Mouse (Mus musculus): ENCODE results near the gene Sele. TPM values are rescaled to one million over a fixed set of nuclear protein-coding genes. Genes with fewer than 3 reads are reported as not detected.

The Sele gene
- polyA plus RNA-seq, 1 experiment from 2014 or later, result not detected

DNA sequence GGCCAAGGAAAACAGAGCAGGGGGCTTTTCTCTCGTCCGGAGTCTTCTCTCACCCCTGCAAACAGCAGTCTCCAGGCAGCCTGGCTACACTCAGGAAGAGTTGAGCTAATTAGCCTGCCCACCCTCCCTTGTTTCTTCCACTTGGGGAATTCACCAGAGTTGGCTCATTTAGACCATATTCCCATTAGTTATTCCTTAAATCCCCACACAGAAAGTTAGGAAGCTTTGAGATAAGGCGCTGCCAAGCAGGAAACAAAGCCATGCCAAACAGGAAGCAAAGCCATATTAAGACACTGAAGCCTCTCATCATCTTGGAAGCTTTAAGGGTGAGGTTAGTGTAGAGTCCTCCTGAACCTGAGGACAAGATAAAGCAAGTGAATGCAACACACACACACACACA lies 4.5 kb upstream of the Sele start:
- Histone ChIP-seq H3K9ac (no peak overlapping the region), H3K4me3 (no peak overlapping the region), H3K4me1 (no peaks in the 10 kb centered on the region), H3K27ac (no peak overlapping the region), H3K36me3 (replicated peaks) (no peaks in the 10 kb centered on the region), H3K4me2 (no peak overlapping the region), H3K9me3 (no peaks in the 10 kb centered on the region), H3K27me3 (replicated peaks) (no peaks in the 10 kb centered on the region)
- WGBS, result 63% methylated on average over 3 of the region's 3 CpGs
- ATAC-seq (replicated peaks), result no peak

DNA sequence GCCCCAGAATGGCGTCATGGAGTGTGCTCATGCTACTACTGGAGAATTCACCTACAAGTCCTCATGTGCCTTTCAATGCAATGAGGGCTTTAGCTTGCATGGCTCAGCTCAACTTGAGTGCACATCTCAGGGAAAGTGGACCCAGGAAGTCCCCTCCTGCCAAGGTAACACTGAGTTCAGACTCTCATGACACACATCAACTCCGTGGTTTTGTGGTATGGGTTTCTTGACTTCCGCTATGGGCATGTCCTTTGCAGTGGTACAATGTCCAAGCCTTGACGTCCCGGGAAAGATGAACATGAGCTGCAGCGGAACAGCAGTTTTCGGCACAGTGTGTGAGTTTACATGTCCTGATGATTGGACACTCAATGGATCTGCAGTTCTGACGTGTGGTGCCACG lies 5.5 kb downstream of the Sele start:
- Histone ChIP-seq H3K4me1 (no peaks in the 10 kb centered on the region), H3K27ac (no peak overlapping the region), H3K27me3 (replicated peaks) (no peaks in the 10 kb centered on the region), H3K4me3 (no peak overlapping the region), H3K36me3 (replicated peaks) (no peaks in the 10 kb centered on the region), H3K9me3 (no peaks in the 10 kb centered on the region), H3K4me2 (no peak overlapping the region), H3K9ac (no peak overlapping the region)
- ATAC-seq (replicated peaks), result no peak
- WGBS, result 93% methylated on average over 9 of the region's 9 CpGs

DNA sequence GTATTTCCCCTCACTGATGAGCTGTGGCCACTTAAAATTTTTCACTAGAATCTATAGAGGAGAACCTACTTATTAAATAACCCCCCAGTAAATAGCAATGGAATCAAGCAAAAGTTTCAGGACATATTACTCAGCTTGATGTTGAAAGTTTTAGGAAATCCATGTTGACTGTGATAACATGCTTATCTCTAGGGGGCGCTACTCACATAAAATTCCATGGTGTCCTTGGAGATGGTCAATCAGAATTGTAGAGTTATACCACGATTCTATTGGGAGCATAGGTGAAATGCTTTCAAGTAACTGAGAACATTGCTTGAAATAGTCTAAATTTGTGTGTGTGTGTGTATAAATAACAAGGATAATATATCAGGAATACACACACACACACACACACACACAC lies 6.8 kb downstream of the Sele start:
- H3K4me2 ChIP-seq, result no peak overlapping the region
- H3K9me3 ChIP-seq, result no peaks in the 10 kb centered on the region
- no peaks in the 10 kb centered on the region for H3K4me1 ChIP-seq
- no peaks in the 10 kb centered on the region for H3K36me3 ChIP-seq (replicated peaks)
- H3K27ac ChIP-seq, result no peak overlapping the region
- no peaks in the 10 kb centered on the region for H3K27me3 ChIP-seq (replicated peaks)
- no peak for ATAC-seq (replicated peaks)
- WGBS, result 48% methylated on average over 2 of the region's 2 CpGs
- H3K4me3 ChIP-seq, result no peak overlapping the region
- no peak overlapping the region for H3K9ac ChIP-seq

DNA sequence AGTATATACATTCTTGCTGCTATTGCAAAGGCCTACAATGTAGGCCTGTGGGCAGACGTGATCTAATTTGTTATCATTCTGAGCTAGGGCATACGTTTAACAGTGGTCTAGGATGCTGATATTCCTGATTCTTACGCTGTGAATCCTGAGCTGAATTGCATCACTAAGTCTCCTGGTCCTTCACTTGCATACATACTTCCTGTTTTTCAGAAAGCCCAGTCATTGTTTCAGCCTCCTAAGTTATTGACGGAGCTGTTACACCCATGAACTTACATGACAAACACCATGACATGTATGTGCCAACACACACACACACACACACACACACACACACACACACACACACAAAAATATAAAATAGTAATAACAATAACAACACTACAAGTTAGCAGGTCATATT lies 12.0 kb downstream of the Sele start:
- Histone ChIP-seq H3K4me1 (no peaks in the 10 kb centered on the region), H3K9ac (no peak overlapping the region)
- no peak for ATAC-seq (replicated peaks)

DNA sequence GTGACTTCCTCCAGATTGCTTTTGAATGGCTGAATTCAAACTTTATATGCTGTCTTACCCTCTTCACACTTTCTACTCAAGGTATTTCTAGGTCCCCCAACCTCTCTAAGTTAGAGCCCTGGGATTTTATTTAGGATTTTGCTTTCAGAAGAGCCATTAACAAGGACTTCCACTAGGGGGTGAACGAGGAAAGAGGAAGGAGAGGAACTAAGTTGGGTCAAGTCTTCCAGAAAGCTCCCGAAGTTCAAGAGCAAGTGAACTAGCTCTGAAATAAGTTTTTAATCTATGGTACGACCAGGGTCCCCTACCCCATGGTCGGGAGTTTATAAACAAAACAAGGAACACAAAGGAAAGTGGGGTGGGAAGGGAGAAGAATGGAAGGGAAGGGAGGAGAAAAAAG lies 13.2 kb downstream of the Sele start:
- no peak for ATAC-seq (replicated peaks)
- 48% methylated on average over 4 of the region's 4 CpGs for WGBS
- Histone ChIP-seq H3K4me3 (no peak overlapping the region), H3K4me2 (no peak overlapping the region), H3K9me3 (no peaks in the 10 kb centered on the region), H3K36me3 (replicated peaks) (no peaks in the 10 kb centered on the region), H3K4me1 (no peaks in the 10 kb centered on the region), H3K9ac (no peak overlapping the region), H3K27me3 (replicated peaks) (no peaks in the 10 kb centered on the region), H3K27ac (no peak overlapping the region)

More for the DNA sequence above, 12.0 kb downstream of the Sele start:
- no peak overlapping the region for H3K4me3 ChIP-seq
- WGBS, result 93% methylated on average over 4 of the region's 4 CpGs
- no peak overlapping the region for H3K4me2 ChIP-seq
- no peaks in the 10 kb centered on the region for H3K9me3 ChIP-seq
- no peaks in the 10 kb centered on the region for H3K36me3 ChIP-seq (replicated peaks)
- H3K27ac ChIP-seq, result no peak overlapping the region
- no peaks in the 10 kb centered on the region for H3K27me3 ChIP-seq (replicated peaks)

DNA sequence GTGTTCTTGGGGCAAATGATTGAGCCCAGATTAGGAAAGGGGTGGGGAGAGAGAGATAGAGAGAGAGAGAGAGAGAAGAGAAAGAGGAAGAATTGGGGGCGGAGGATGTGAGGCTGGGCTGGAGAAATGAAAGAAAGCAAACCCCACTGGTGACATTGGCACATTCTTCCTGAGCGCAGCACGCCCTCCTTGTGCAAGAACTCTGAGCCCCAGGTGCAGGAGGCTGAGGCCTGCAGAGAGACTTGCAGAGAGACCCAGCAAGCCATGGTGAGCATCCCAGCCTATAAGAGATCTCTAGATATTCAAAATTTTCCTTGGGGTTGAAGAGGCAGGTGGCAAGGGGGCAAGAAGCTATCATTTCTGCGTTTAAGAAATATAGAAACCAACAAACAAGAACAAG lies 13.9 kb downstream of the Sele start, which contains the start of gene Sell:
Gene Sell (plus strand): TSS at position 58 of the 400 bp plus-strand sequence.
- no peak for ATAC-seq (replicated peaks)
- WGBS, result 75% methylated on average over 4 of the region's 4 CpGs
- no peaks in the 10 kb centered on the region for H3K36me3 ChIP-seq (replicated peaks)

DNA sequence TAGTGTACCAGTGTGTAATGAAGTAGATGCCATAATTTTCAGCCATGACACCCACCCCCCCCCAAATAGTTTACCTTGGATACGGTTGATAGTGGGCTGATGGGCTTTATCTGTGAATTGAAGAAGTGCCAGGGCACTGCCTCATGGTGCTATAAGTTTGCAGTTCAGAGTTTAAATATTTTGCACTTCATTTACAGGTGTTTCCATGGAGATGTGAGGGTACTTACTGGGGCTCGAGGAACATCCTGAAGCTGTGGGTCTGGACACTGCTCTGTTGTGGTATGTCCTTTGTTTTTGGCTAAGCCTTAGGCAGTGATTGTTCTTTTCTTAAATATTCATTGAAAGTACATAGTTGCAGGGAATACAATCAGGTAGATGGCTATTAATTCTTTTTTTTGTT lies 14.8 kb downstream of the Sele start:
- Histone ChIP-seq H3K4me3 (no peak overlapping the region), H3K9ac (no peak overlapping the region), H3K27ac (no peak overlapping the region), H3K4me1 (no peaks in the 10 kb centered on the region), H3K4me2 (no peak overlapping the region), H3K36me3 (replicated peaks) (no peaks in the 10 kb centered on the region), H3K27me3 (replicated peaks) (no peaks in the 10 kb centered on the region), H3K9me3 (no peaks in the 10 kb centered on the region)
- ATAC-seq (replicated peaks), result no peak
- WGBS, result 42% methylated on average over 2 of the region's 2 CpGs

More for the DNA sequence above, 13.9 kb downstream of the Sele start, which contains the start of gene Sell:
- Histone ChIP-seq H3K4me1 (no peaks in the 10 kb centered on the region), H3K9ac (no peak within 1 kb of the TSS), H3K27ac (no peak within 1 kb of the TSS), H3K4me3 (no peak within 1 kb of the TSS), H3K4me2 (no peak within 1 kb of the TSS), H3K9me3 (no peaks in the 10 kb centered on the region), H3K27me3 (replicated peaks) (no peaks in the 10 kb centered on the region)

DNA sequence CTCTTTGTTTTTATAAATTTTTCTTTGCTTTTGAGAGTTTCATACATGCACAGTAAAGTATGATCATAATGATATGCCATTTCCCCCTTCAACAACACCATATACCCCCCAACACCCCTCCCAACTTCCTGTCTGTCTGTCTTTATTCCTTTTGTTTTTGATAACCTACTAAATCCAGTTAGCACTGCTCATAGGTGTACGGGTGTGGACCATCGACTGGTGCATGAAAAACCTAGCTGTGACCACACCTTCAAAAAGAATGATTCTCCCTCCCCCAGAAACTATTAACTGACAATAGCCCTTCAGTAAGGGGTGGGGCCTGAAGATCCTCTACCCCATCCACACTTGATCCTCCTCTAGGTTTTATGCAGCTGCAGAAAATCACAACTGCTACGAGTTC lies 15.7 kb downstream of the Sele start:
- Histone ChIP-seq H3K27ac (no peak overlapping the region), H3K36me3 (replicated peaks) (no peaks in the 10 kb centered on the region), H3K9ac (no peak overlapping the region), H3K4me1 (no peaks in the 10 kb centered on the region), H3K4me3 (no peak overlapping the region), H3K4me2 (no peak overlapping the region), H3K27me3 (replicated peaks) (no peaks in the 10 kb centered on the region), H3K9me3 (no peaks in the 10 kb centered on the region)
- no peak for ATAC-seq (replicated peaks)
- WGBS, result 74% methylated on average over 3 of the region's 3 CpGs

DNA sequence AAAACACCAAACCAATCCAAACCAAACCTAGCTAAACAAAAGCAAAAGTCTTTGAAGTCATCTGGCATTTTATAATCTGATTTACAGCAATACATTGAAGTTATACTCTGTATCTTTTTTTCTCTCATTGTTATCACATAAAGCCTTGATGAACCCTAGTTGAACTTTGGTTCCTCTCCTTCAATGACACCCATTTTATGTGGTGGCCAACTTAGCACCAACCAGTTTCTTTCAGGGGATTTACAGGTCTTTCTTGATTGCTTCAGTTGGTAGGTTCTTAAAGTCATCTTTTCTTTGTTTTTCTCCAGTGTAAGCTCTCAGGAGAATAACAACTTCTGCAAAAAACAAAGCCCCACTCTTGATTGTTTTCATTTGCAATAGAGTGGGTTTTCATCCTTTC lies 21.2 kb downstream of the Sele start:
- Histone ChIP-seq H3K4me3 (no peak overlapping the region), H3K4me2 (no peak overlapping the region), H3K27me3 (replicated peaks) (no peaks in the 10 kb centered on the region), H3K27ac (no peak overlapping the region), H3K9ac (no peak overlapping the region), H3K9me3 (no peaks in the 10 kb centered on the region), H3K4me1 (no peaks in the 10 kb centered on the region), H3K36me3 (replicated peaks) (no peaks in the 10 kb centered on the region)
- no peak for ATAC-seq (replicated peaks)

DNA sequence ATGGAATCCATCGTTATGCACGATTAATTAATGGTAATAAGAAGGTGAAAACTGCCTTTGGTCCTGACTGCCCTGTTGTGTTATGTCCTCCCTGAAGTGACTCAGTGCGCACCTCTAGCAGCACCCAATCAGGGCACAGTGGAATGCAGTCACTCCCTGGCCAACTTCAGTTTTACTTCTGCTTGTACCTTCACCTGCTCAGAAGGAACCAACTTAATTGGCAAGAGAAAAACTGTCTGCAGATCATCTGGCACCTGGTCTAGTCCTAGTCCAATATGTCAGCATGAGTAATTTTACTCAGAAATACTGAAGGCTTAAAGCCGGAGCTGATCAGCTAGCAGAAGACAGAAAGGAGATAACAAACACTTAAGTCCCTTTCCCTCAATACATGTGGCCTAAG lies 22.4 kb downstream of the Sele start:
- Histone ChIP-seq H3K4me3 (no peak overlapping the region), H3K4me1 (no peaks in the 10 kb centered on the region), H3K27ac (no peak overlapping the region), H3K27me3 (replicated peaks) (no peaks in the 10 kb centered on the region), H3K36me3 (replicated peaks) (no peaks in the 10 kb centered on the region), H3K9me3 (no peaks in the 10 kb centered on the region), H3K4me2 (no peak overlapping the region), H3K9ac (no peak overlapping the region)
- no peak for ATAC-seq (replicated peaks)
- WGBS, result 93% methylated on average over 4 of the region's 4 CpGs

DNA sequence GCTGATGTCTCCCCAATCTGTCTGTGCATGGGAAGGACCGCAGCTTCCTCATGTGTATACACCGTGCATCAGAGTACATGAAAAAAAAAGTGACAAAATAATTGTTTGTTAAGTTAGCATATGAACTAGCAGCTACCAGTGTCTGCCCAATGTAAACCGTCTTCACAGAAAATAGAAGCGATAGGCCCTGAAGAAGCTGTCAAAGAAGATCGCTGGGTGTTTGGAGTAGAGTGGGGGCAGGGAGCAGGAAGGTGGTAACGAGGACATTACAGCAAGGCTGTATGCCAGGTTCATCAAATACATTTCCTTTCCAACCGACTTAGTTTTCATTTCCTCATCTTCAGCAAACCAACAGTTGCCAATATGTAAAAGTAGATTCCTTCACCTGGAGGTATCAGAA lies 23.1 kb downstream of the Sele start:
- no peaks in the 10 kb centered on the region for H3K27me3 ChIP-seq (replicated peaks)
- no peaks in the 10 kb centered on the region for H3K36me3 ChIP-seq (replicated peaks)
- no peak overlapping the region for H3K9ac ChIP-seq
- ATAC-seq (replicated peaks), result no peak
- 87% methylated on average over 7 of the region's 7 CpGs for WGBS
- no peaks in the 10 kb centered on the region for H3K4me1 ChIP-seq
- H3K9me3 ChIP-seq, result no peaks in the 10 kb centered on the region
- no peak overlapping the region for H3K4me2 ChIP-seq
- H3K4me3 ChIP-seq, result no peak overlapping the region
- H3K27ac ChIP-seq, result no peak overlapping the region

DNA sequence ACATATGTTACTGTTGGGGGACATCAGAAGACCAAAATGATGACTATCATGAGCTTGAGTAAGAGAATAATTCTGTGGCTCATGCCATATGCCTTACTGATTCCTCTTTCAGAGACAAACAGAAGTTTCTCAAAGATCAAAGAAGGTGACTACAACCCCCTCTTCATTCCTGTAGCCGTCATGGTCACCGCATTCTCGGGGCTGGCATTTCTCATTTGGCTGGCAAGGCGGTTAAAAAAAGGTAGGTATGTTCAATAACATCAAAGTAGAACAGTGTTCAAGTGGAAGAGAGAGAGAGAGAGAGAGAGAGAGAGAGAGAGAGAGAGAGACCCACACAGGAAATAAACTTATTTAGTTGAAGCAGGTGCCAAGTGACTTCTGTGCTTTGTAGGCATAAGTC lies 24.0 kb downstream of the Sele start:
- H3K36me3 ChIP-seq (replicated peaks), result no peaks in the 10 kb centered on the region
- H3K9ac ChIP-seq, result no peak overlapping the region
- no peak overlapping the region for H3K27ac ChIP-seq
- 94% methylated on average over 4 of the region's 4 CpGs for WGBS
- H3K4me3 ChIP-seq, result no peak overlapping the region
- H3K4me2 ChIP-seq, result no peak overlapping the region
- H3K4me1 ChIP-seq, result no peaks in the 10 kb centered on the region
- no peaks in the 10 kb centered on the region for H3K9me3 ChIP-seq
- H3K27me3 ChIP-seq (replicated peaks), result no peaks in the 10 kb centered on the region
- ATAC-seq (replicated peaks), result no peak

DNA sequence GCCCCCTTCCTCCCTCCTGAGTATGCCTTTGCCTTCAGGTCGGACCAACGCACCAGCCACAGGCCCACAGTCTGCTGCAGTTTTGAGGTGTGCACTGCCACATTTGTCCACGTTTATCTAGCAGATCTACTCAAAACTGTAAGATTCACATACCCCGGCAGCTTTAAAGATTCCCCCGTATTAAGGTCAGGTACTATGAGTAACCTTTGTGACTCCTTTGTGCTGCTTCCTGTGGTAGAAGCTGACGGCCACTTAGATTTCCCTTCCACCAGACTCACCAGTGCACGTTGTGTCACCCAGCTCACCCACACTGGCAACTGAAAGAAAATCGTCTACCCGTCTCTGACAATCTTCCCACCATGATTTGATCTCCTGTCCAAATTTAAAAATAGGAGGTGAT lies 25.1 kb downstream of the Sele start:
- WGBS, result 92% methylated on average over 9 of the region's 9 CpGs
- Histone ChIP-seq H3K4me3 (no peak overlapping the region), H3K4me1 (no peaks in the 10 kb centered on the region), H3K27ac (no peak overlapping the region), H3K9ac (no peak overlapping the region), H3K27me3 (replicated peaks) (no peaks in the 10 kb centered on the region), H3K9me3 (no peaks in the 10 kb centered on the region), H3K36me3 (replicated peaks) (no peaks in the 10 kb centered on the region), H3K4me2 (no peak overlapping the region)
- ATAC-seq (replicated peaks), result no peak

DNA sequence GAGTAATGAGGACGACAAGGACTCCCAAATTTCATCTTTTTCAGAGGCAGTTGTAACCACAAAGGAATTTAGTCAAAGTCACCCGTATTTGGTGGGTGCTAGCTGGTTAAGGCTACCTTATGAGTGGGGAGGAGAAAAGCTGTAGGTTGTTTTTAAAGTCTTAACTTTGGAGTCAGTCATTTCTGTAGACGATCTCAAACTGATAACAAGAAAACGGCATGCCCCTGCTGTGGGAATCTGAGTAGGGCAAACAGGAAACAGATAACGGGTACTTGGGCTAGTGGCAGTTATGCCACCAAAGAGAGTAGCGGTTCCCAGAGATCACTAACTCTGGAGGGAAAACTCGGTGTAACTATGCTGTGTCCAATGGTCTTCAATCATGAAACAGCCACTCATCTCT lies 25.8 kb downstream of the Sele start:
- WGBS, result 88% methylated on average over 7 of the region's 7 CpGs
- Histone ChIP-seq H3K9me3 (no peaks in the 10 kb centered on the region), H3K4me2 (no peak overlapping the region), H3K4me3 (no peak overlapping the region), H3K4me1 (no peaks in the 10 kb centered on the region), H3K36me3 (replicated peaks) (no peaks in the 10 kb centered on the region), H3K27ac (no peak overlapping the region), H3K27me3 (replicated peaks) (no peaks in the 10 kb centered on the region), H3K9ac (no peak overlapping the region)
- no peak for ATAC-seq (replicated peaks)
